Mouse (Mus musculus) heart, postnatal 25 days (tissue): ENCODE measurements at regions not wholly inside any gene's neighbourhood (a gene's known extent, or its start where the extent isn't known, plus 50 kb on each side); places are given as distances from the start of the nearest gene placed in this dataset.

Source experiments
- DNase-seq: peaks from one replicate; pipeline ENCODE4 v3.0.0; 2022; ENCODE audit warnings: low spot score
- intact Hi-C: fragments of 180-260 bp; cut with DNase I; formaldehyde crosslinking; loops from one replicate; pipeline ENCODE4 v1.15.1; 2025

- intact Hi-C loops = no loop called here
- DNase-seq = no peak
Observed at GRCm38 (mm10) chr5:126123216-126123615, 591.6 kb downstream of the Tmem132b start.

GRCm38 (mm10) chr5:126127486-126127885, 595.9 kb downstream of the Tmem132b start:
- intact Hi-C loops = no loop called here
- DNase-seq = no peak

DNA sequence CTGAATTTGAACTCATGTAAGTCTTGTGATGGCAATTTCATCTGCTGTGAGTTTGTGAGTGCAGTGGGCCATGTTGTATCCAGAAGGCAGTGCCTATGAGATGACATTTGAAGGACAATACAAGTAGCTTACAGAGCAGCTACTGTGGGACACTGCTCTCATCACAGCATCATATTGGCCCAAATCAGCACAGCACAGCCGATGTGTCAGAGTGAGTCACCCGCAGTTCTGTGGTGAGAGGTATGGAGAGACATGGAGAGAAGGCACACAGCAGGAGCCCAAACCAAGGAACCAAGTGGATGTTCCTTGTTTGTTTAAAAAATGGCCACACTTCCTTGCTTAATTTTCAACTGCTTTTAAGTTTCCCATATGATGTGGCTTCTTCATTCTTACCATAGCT, 617.3 kb downstream of the Tmem132b start:
- DNase-seq = no peak
- intact Hi-C loops = no loop called here

- intact Hi-C loops = no loop called here
- DNase-seq = no peak
Observed at GRCm38 (mm10) chr5:126155216-126155880, 623.8 kb downstream of the Tmem132b start.

- DNase-seq = no peak
- intact Hi-C loops = no loop called here
Observed at GRCm38 (mm10) chr5:126186111-126186510, 654.5 kb downstream of the Tmem132b start.

DNA sequence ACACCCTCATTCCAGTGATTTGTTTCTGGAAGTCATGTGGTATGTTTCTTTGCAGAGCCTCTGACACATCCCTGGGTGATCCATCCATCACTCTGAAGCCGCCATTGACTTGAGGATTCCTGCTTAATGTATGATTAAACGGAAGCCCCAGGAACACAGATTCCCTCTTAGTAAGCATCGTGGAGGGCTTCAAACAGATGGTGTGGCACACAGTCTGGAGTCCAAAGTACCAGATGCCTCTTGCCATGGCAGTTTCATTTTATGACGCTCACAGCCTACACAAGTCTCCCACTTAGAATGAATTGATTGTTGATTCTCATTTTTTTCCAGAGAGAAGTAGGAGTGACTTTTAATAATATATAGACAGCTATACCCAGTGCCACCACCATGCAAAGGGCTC, 668.3 kb downstream of the Tmem132b start:
- no peak for DNase-seq
- intact Hi-C loops = no loop called here

- intact Hi-C loops = no loop called here
- no peak for DNase-seq
Observed at GRCm38 (mm10) chr5:126201535-126201934, 670.0 kb downstream of the Tmem132b start.

DNA sequence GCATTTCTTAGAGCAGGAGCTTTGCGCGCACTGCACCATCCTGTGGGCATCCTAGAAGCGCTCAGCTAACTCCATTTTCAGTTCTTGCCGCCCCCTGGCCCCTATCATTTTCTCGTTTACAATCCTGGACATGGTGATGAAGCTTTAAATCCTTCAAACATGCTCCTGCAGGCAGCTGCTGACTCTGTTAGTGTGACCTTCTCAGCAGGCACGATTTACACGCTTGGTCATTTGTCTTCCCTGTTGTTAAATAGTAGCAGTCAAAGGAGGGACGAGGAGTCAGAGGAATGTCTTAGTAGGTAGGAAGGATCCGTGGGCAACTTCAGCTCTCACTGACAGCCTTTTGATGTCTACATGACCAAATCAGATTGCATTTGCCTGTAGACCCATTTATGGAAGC, 670.4 kb downstream of the Tmem132b start:
- intact Hi-C loops = no loop called here

DNA sequence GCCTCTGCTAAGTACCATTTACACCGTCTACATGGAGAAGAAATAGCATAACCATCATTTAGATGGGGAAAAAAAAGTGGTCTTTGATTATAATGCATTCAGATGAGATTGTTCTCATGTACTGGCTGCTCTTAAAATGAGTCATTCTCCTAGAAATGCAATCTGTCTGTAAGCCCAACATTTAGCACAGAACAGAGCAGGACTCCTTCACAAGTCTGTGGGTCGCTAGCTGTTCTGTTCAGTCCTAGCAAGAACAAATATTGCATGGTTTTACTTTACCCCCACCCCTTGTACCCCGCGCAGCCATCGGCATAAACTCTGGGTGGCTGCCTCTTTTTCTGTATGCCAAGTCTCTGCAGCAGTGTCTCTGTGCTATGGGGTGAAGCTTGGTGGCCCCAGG, 685.4 kb downstream of the Tmem132b start:
- no peak for DNase-seq
- intact Hi-C loops = no loop called here

More for the DNA sequence above, 670.4 kb downstream of the Tmem132b start:
- no peak for DNase-seq

DNA sequence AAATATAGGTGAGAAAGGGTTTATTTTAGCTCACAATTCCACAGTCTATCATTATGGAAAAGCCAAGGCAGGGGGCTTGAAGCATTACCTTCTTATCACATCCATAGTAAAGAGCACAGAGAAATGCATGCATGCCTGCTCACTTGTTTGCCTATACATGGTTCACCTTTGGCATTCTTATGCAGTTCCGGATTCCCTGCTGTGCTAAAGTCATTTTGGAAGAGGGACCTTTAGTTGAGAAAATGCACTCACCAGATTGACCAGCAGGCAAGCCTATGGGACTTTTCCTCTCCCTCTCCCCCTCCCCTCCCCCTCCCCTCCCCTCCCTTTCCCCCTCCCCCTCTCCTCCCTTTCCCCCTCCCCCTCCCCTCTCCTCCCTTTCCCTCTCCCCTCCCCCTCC, 686.2 kb downstream of the Tmem132b start:
- intact Hi-C loops = no loop called here
- no peak for DNase-seq

- intact Hi-C loops = no loop called here
- no peak for DNase-seq
Observed at GRCm38 (mm10) chr5:126223696-126224095, 692.1 kb downstream of the Tmem132b start.

DNA sequence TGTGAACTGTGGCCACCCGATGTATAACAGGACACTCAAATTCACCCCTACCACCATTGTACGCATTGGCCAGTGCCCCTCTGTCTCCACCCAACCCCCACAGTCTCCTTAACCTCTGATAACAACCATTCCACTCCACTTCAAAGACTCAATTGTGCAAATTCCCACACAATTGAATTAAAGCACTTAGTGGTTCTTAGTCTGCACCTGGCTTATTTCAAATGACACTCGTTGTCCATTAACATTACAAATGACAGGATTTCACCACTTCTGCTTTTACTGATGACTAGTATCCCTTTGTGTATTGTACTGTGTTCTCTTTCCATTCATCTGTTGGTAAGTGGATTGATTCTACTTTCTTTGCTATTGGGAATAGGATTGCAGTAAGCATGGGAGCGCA, 699.2 kb downstream of the Tmem132b start:
- no peak for DNase-seq
- intact Hi-C loops = no loop called here

DNA sequence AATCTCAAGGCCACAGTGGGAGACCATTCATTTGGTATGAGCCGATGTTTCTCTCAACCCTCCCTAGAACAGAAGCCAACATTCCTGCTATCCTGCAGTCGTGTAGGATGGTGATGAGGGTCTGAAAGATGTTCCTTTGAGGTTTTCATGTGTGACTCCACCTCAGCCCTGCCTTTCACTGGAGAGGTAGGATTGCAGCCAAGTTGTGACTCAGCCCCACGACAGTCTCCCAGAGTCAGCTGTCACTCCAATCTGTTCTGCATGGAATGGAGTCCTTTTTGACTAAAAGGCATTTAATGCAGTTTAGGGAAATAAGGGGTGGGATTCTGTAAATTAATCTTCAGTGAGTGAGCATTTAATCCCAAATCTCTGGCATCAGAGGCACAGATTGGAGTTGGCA, 706.5 kb downstream of the Tmem132b start:
- no peak for DNase-seq
- intact Hi-C loops = no loop called here

DNA sequence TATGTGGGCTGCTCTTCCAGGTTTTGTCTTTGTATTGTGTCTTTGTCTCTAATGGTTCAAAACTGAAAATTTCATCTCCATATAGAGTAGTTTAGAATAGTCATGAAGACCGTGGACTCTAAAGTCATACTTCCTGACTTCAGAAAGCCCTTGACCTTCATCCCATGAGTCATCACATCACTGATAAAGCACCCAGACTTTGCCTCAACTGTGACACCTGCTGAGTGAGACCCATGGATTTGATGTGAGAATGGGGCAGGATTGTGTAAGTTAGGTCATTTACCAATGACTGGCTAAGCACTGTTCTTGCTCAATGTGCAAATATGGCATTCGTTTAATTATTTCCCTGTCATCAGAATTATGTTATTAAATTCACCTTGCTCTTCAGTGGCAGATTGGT, 714.2 kb downstream of the Tmem132b start:
- intact Hi-C loops = no loop called here
- DNase-seq = no peak

DNA sequence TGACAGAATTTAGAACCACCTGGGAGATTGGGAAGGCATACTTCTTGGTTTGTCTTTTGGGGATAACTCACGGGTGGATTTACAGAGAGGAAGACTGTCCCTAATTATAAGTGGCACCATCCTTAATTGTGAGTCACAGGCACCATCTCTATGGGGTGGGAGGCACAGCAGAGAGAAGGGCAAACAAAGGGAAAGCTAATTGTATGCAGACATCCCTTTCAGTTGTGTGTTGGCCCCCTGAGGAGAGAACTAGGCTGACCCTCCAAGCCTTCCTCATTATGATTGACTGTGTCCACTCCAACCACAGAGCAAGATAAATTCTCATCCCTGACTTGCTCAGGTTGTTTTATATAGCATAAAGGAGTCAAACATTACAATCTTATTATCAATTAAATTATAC, 718.8 kb downstream of the Tmem132b start:
- intact Hi-C loops = no loop called here

GRCm38 (mm10) chr5:126254661-126255060, 723.1 kb downstream of the Tmem132b start:
- no peak for DNase-seq
- intact Hi-C loops = no loop called here

More for the DNA sequence above, 718.8 kb downstream of the Tmem132b start:
- no peak for DNase-seq

GRCm38 (mm10) chr5:126257860-126258259, 726.3 kb downstream of the Tmem132b start:
- DNase-seq = no peak
- intact Hi-C loops = no loop called here

- intact Hi-C loops = no loop called here
- no peak for DNase-seq
Observed at GRCm38 (mm10) chr5:126266471-126266870, 734.9 kb downstream of the Tmem132b start.

GRCm38 (mm10) chr5:126266929-126267609, 735.5 kb downstream of the Tmem132b start:
- no peak for DNase-seq
- intact Hi-C loops = no loop called here

DNA sequence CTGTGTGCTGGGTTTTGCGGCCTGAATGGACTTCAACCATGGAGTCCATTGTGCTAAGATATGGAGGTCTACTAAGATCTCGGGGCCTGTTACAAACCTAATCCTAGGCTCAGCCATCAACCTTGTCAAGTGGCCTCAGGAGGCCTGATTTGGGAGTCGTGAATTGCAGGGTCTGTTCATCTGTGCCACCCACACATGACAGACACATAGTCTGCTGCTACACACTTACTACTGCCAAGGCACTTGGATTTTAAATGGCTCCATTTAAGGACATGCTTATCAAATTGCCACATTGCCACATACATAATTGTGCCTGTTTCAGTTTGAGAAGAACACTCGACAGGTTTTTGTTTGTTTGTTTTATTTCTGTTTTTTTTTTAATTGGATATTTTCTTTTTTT, 737.0 kb downstream of the Tmem132b start:
- DNase-seq = no peak
- intact Hi-C loops = no loop called here

DNA sequence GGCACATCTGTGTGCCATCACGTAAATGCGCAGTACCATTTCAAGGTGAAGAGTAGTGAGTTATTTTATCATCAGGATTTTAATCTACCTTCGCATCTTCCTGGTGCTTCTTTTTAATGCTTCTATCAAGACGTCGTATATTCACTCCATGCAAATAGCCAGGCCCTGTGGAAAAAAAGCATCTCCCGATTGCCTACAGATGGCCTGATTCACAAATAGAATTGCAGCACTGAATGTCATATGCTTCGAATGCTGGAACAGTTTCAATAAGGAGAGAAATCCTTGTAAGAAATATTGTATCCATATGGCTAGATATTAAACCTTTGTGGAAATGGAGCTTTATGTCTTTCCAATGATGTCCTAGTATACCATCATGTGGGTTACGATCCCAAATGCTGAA, 742.7 kb downstream of the Tmem132b start:
- no peak for DNase-seq
- intact Hi-C loops = no loop called here
